Mouse (Mus musculus) cerebellum, adult 11 months (tissue): Measurements from ENCODE around the gene Dek.
A peak's percentile ranks its signal among the peaks of the same experiment; 100 is the strongest.

ENCODE experiments used
- DNase-seq: peaks from one replicate; pipeline ENCODE4 v3.0.0; 2022

The Dek gene

GRCm38 (mm10) chr13:47050009-47050408, 56.0 kb downstream of the Dek start:
- DNase-seq: no peak

- no peak for DNase-seq
Measured at GRCm38 (mm10) chr13:47047996-47048395, 58.0 kb downstream of the Dek start.

GRCm38 (mm10) chr13:47044617-47044947, 61.4 kb downstream of the Dek start, which contains the start of gene Tpmt:
Gene Tpmt (minus strand): TSS chr13:47044737.
- no peak for DNase-seq

- peak; percentile 51 for DNase-seq
Measured at GRCm38 (mm10) chr13:47043833-47044616, 62.0 kb downstream of the Dek start.

- peak; percentile 98 for DNase-seq
Measured at GRCm38 (mm10) chr13:47043030-47043680, 62.8 kb downstream of the Dek start, which contains the start of gene Kdm1b. Gene Kdm1b (plus strand): TSS chr13:47043499.

GRCm38 (mm10) chr13:47042024-47042633, 63.9 kb downstream of the Dek start:
- DNase-seq: no peak

GRCm38 (mm10) chr13:47040061-47040460, 65.9 kb downstream of the Dek start:
- no peak for DNase-seq

GRCm38 (mm10) chr13:47037946-47038345, 68.1 kb downstream of the Dek start:
- DNase-seq: no peak
